Mouse (Mus musculus) v-Abl transformed pro-B cells (cell line): Measurements from ENCODE around the gene Arid3b.
"Not testable (repeated sequence)": the region's sequence is repeated elsewhere in the genome, so short reads cannot be mapped to it uniquely, and the experiment has no call there.

Experiments
- in situ Hi-C, 2 experiments: fragments of 400-800 bp; cut with MboI; formaldehyde crosslinking; loops; one replicate each; pipeline ENCODE4 v1.15.1; 2025; ENCODE audit not compliant: unreplicated experiment in 2 of 2

Gene Arid3b

DNA sequence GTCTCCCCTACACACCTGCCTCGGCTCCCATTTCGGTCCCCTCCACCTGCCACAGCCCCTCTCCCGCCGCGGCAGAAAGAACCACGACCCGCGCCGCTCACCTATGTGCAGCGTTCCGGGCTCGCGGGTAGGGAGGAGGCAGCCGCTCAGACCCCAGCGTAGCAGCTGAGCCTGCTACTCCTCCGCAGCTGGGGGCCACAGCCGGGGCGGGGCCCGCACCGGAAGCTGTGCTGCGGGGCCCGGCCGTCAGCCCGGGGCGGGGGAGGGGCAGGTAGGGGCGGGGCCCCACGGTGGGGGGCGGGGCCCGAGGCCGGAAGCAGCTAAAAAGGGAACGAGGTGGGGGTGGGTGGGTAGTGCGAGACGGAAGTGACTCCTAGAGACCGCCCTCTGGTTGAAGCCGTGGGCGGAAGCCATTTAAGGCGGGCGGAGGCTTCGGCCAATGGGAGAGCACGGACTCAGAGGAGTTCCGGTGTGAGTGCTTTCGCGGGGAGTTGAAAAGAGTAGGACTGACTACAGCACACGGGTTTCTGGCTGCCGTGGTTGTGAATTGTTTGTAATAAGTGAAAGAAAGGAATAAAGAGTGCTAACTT, at the start of gene Arid3b:
Arid3b (minus strand) TSS at position 213 of the 590 bp plus-strand sequence.
- in situ Hi-C loops: loop anchor here in 1 of 2 experiments (25.0 kb wide), 1 partner anchor 426 kb away; the partner anchor contains the start of gene Stoml1

- in situ Hi-C loops: no loop called here
Observed at GRCm38 (mm10) chr9:57883413-57883812, 46.8 kb upstream of the Arid3b start.

- in situ Hi-C loops: not testable (repeated sequence)
Observed at GRCm38 (mm10) chr9:57881781-57882180, 45.2 kb upstream of the Arid3b start.

DNA sequence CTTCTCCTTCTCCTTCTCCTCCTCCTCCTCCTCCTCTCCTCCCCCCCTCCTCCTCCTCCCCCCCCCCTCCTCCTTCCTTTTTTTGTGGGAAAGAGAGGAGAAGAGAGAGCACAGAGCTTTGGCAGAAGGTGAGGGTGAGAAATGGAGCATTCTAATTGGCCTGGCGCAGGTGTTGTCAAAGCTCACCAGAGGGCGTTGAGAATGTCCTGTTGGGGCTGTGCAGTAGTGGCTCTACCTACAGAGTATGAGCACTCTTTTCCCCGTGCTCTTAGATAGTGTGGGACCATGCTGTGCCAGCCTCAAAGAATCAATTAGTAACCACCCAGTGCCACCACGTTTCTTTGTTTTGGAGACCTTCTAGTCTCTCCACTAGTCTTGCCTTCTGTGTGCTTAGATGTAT, 43.7 kb upstream of the Arid3b start:
- in situ Hi-C loops: no loop called here

DNA sequence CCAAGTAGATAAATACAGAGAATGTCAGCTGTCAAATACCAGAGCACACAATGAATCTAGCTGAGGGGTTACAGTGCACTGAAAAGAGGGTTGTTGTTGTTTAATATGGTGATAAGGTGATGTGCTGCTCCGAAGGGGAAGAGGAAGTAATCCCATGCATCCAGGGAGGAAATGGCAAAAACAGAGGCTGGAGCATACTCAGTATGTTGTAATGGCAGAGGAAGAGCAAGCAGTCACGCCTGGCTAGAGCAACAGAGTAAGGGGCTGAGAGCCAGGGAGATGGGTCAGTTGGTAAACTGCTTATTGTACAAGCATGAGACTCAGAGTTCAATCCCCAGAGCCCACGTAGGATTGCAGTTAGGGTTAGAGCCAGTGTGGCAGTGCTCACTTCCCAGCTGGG, 42.6 kb upstream of the Arid3b start:
- in situ Hi-C loops: no loop called here

GRCm38 (mm10) chr9:57874994-57875393, 38.4 kb upstream of the Arid3b start:
- in situ Hi-C loops: no loop called here

DNA sequence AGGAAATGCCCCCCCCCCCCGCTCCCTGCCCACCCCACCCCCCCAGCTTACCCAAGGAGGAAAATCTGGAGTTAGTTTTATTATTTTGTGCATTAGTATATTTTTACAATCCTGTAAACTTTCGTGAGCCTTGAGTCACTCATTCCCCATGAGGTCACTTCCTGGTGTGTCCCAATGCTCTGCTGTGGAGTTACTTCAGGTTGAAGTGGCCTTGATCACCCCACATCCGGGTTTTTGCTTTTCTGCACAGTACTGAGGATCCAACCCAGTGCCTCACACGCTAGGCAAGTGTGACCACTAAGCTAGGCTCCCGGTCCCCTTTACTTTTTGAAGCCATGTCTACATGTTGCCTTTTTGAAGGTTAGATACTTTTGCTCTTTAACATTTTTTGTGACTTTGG, 37.5 kb upstream of the Arid3b start:
- in situ Hi-C loops: no loop called here

- in situ Hi-C loops: no loop called here
Observed at GRCm38 (mm10) chr9:57870273-57870816, 33.8 kb upstream of the Arid3b start.

DNA sequence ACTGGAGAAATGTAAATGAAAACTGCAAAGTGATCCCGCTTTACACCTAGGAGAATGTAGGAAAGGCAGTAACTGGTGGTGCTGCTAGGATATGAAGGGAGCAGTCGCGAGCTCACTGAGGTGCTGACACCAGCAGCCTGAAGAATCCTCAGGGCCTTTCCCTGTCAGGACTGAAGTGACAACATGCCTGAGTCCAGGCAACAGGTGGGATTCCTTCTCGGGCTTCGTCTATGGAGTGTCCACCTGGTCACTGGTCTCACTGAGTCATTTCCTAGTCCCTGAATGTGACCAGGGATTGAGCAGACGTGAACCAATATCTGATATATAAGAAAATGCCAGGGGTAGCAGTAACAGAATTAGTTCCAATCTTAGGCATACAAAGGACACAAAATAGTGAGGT, 32.2 kb upstream of the Arid3b start:
- in situ Hi-C loops: loop anchor here in 1 of 2 experiments (10.0 kb wide), 1 partner anchor 204 kb away; no protein-coding TSS in a partner anchor

DNA sequence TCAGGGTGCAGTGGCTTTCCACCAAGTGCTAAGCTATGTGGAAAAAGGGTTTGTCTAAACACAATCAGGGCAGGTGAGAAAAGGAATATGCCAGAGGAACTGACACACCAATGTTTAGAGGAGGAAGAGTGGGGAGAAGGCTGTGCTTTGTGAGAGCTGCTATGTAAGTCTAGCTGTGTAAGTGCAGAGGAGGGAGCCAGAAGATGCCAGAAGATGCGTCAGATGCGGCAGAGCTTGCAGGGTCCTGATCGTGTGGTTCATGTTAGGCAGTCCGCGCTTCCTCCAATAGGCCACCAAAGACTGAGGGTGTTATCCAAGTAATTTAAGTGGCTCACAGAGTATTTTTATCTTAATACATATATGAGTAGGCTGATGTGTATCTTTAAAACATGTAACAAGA, 31.3 kb upstream of the Arid3b start:
- in situ Hi-C loops: loop anchor here in 1 of 2 experiments (10.0 kb wide), 1 partner anchor 203 kb away; no protein-coding TSS in a partner anchor

GRCm38 (mm10) chr9:57867236-57867635, 30.6 kb upstream of the Arid3b start:
- in situ Hi-C loops: loop anchor here in 1 of 2 experiments (10.0 kb wide), 1 partner anchor 202 kb away; no protein-coding TSS in a partner anchor

DNA sequence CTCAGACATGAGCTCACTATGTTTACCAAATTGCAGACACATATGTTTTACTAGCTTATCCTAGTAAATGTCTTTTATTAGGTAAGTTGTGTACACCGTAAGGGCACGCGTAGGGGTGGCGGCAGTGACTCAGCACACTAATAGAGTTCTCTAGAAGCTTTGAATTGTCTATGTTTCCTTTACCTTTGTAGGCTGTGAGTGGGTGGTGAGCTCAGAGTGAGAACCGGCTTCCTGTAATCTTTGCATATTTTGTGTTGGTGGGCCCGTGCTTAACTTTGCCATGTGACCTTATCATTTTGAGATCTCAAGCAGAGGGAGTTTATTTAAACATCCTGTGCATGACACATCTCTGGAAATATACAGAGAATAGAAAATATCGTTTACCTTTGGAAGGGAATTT, 29.9 kb upstream of the Arid3b start:
- in situ Hi-C loops: loop anchor here in 1 of 2 experiments (10.0 kb wide), 1 partner anchor 202 kb away; no protein-coding TSS in a partner anchor

DNA sequence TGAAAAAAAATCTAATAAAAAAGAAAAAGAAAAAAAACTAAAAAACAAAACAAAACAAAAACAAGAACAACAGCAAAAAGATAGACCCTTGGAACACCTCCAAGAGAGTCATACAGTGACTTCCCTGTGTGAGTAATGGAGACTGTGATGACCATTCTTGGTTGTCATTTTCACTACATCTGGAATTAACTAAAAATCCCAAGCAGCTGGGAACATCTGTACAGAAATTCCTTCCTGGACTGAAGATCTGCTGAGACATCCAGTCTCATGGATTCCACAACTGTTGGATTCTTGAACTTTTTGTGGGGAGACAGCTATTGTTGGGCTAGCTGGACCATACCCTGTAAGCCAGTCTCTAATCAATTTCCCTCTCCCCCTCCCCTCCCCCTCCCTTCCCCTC, 27.7 kb upstream of the Arid3b start:
- in situ Hi-C loops: loop anchor here (5.0 to 10.0 kb wide), 6 partner anchors 48 to 200 kb away; partner anchors contain the start of gene Ubl7 (in 1 of the 2)

- in situ Hi-C loops: loop anchor here (5.0 to 10.0 kb wide), 6 partner anchors 50 to 197 kb away; partner anchors contain the start of gene Ubl7 (in 1 of the 2)
Observed at GRCm38 (mm10) chr9:57861951-57862471, 25.4 kb upstream of the Arid3b start.

- in situ Hi-C loops: loop anchor here in 1 of 2 experiments (5.0 kb wide), 1 partner anchor 69 kb away; no protein-coding TSS in a partner anchor
Observed at GRCm38 (mm10) chr9:57856456-57856855, 19.9 kb upstream of the Arid3b start.

- in situ Hi-C loops: no loop called here
Observed at GRCm38 (mm10) chr9:57854280-57854679, 17.7 kb upstream of the Arid3b start.

DNA sequence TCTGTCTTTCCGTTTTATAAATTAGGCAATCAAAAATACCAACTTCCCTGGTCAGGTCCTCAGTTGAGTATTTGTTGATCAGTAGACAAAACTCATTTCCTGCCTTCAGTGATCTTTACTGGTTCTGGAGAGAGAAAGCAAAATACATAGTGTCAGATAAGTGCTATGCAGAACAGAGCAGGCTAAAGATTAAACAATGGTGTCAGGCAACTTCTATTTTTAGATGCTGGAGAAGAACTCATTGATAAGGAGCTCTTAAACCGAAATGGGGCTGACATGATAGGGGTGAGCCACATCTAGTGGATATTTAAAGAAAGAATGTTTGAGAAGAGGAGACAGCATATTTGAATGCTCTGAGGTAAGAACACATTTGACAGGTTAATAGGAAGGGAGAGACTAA, 2.4 kb upstream of the Arid3b start:
- in situ Hi-C loops: loop anchor here in 1 of 2 experiments (25.0 kb wide), 1 partner anchor 423 kb away; the partner anchor contains the start of gene Stoml1

DNA sequence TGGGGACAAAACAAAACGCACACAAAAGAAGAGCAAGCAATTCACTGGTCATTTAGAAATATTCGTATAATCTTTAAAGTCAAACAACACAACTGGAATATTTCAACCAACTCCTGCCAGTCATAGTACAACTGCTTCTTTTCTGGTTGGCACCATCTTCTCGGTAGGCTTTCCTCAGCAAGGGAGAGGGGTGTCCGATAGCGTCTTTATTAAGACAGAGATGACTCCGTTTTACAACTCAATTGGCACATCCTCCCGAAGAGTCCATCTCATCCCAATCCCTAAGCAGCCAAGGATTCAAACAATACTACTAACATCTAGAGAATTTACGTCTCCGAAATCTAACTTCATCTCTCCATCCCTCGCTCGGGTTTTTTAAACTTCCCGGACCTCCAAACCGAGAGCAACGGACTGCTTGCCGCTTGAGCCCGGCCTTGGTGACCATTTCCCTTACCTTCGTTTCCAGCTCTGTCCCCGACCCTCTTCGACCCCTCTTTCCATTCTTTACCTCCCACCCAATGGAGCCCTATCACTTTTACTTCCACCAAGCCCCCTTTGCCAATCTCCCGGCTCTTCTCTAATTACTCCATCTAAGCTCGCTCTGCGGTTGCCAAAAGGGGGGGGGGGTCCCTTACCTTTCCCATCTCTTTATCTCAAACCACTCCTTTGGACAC, 615 bp downstream of the Arid3b start:
- in situ Hi-C loops: loop anchor here in 1 of 2 experiments (25.0 kb wide), 1 partner anchor 426 kb away; the partner anchor contains the start of gene Stoml1

DNA sequence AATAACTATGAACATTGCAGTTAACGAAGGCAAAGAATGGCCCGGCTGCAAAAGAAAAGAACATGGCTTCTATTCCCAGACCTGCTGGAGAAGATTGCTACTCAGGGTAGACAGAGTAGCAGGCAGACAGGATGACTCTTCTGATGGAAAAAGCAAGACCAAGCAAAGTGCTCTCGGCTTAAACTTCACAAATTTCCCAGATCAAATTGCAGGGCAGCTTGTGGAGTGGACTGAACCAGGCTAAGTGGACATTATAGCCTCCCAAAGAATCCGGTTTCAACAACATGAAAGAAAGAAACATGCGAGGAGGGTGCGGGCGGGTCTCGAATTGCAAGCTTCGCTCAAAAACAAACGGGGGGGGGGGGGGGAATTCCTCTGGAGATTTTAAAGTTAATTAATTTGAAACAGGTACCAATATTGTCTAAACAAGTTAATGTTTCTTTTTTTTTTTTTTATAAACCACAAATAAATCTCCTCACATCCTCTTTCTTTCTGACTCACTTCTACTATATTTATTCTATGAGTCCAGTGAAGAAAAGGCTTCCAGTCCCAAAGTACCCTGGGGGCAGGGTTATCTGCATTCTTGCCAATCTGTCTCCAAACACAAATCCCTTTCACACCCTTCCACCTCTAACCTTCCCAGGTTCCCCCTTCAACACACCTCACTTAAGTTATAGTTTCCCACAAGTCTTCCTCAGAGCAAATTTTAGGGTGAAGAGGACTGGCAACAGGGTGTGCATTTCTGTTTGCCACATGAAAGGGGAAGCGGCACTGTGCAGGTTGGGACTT, 1.8 kb downstream of the Arid3b start:
- in situ Hi-C loops: loop anchor here in 1 of 2 experiments (25.0 kb wide), 1 partner anchor 427 kb away; the partner anchor contains the start of gene Stoml1
